16 mouse cellular contexts compared by ENCODE assay signal in genomic region chr15:12795909-12796470, GRCm38 (mm10). TPM values are rescaled to one million over a fixed set of nuclear protein-coding genes. Genes with fewer than 3 reads are reported as not detected.
DNase-seq lines count a peak whose midpoint lies in the region; ATAC-seq and TF ChIP-seq lines count a peak whose summit lies in the region.
"Had no signal": no experiment of that assay in that cellular context is flagged by ENCODE, and none has a peak within 500 bp of the region (broad histone marks: within the 10 kb centered on the region; RNA-seq: fewer than 3 reads in every experiment).

No protein-coding gene starts in this region.

- no peak overlapping the region for H3K9ac ChIP-seq in MEL (ENCODE audit: control insufficient read depth, low read depth, low read length, poor library complexity, severe bottlenecking)
- no peak overlapping the region for H3K9ac ChIP-seq in midbrain, embryonic 16.5 days (ENCODE audit: low read depth, low read length)
- H3K9ac ChIP-seq in kidney, embryonic 14.5 days (ENCODE audit: low read depth, low read length) = no peak overlapping the region
- H3K9ac ChIP-seq: embryonic facial prominence, embryonic 12.5 days; limb, embryonic 13.5 days; liver, embryonic 13.5 days; lung, embryonic 15.5 days had no signal

- WGBS in midbrain, embryonic 16.5 days = 22% methylated on average over 13 of the region's 13 CpGs
- 56% methylated on average over 13 of the region's 13 CpGs for WGBS in kidney, embryonic 14.5 days

- H3K79me2 ChIP-seq in MEL (ENCODE audit: control insufficient read depth, insufficient read depth, low read length, poor library complexity) = no peaks in the 10 kb centered on the region

- no peak for TF ChIP-seq CTCF in MEL (IDR thresholded peaks at IDR 0.05 in 2 of 3, conservative IDR thresholded peaks at IDR 0.05 in 1 of 3; ENCODE audit: control insufficient read depth in 1 of 3, insufficient read depth in 1 of 3, low read depth in 2 of 3, low read length in 3 of 3, poor library complexity in 1 of 3, severe bottlenecking in 1 of 3)

- no peaks in the 10 kb centered on the region for H3K27me3 ChIP-seq in MEL (ENCODE audit: control insufficient read depth in 1 of 2, insufficient read depth in 2 of 2, low read length in 2 of 2)
- no peaks in the 10 kb centered on the region for H3K27me3 ChIP-seq in midbrain, embryonic 16.5 days (ENCODE audit: control insufficient read depth, insufficient read depth, low read depth, low read length)
- no peaks in the 10 kb centered on the region for H3K27me3 ChIP-seq in kidney, embryonic 14.5 days (ENCODE audit: control insufficient read depth, insufficient read depth, low read length)
- H3K27me3 ChIP-seq: embryonic facial prominence, embryonic 12.5 days; limb, embryonic 13.5 days; liver, embryonic 13.5 days; lung, embryonic 15.5 days had no signal

- no peak overlapping the region for H3K4me2 ChIP-seq in midbrain, embryonic 16.5 days (ENCODE audit: low read length)
- no peak overlapping the region for H3K4me2 ChIP-seq in kidney, embryonic 14.5 days (replicated peaks; ENCODE audit: low read depth, low read length)
- H3K4me2 ChIP-seq: embryonic facial prominence, embryonic 12.5 days; limb, embryonic 13.5 days; liver, embryonic 13.5 days; lung, embryonic 15.5 days had no signal

- intact Hi-C loops in left cerebral cortex, postnatal 36 days (cut with DNase I) = loop anchor here (2.0 to 10.0 kb wide), 3 partner anchors 59 to 521 kb away; partner anchors contain the start of gene Pdzd2

- H3K36me3 ChIP-seq in MEL (ENCODE audit: control insufficient read depth in 1 of 2, insufficient read depth in 2 of 2, low read length in 2 of 2) = no peaks in the 10 kb centered on the region
- no peaks in the 10 kb centered on the region for H3K36me3 ChIP-seq in midbrain, embryonic 16.5 days (ENCODE audit: control insufficient read depth, insufficient read depth, low read length)
- no peaks in the 10 kb centered on the region for H3K36me3 ChIP-seq in kidney, embryonic 14.5 days (ENCODE audit: control insufficient read depth, insufficient read depth, low read length)
- H3K36me3 ChIP-seq: embryonic facial prominence, embryonic 12.5 days; hindbrain, embryonic 10.5 days; limb, embryonic 13.5 days; liver, embryonic 13.5 days; lung, embryonic 15.5 days had no signal

- TF ChIP-seq EP300 in MEL (IDR thresholded peaks at IDR 0.05; ENCODE audit: low read depth in 1 of 2, low read length in 2 of 2) = no peak

- DNase-seq in frontal cortex, postnatal 10 days (ENCODE audit: low spot score in 2 of 2) = no peak
- peak; percentile 33 to 42 for DNase-seq in left cerebral cortex, postnatal 36 days (ENCODE audit: low spot score in 2 of 2)
- no peak for DNase-seq in left cerebral cortex, adult 8-10 months (ENCODE audit: low spot score in 2 of 2)
- DNase-seq in MEL (ENCODE audit: low read depth, low spot score) = no peak
- no peak for DNase-seq in ovary, adult 18-20 months (ENCODE audit: low spot score)

- no peak overlapping the region for H3K4me3 ChIP-seq in MEL (ENCODE audit: control insufficient read depth in 1 of 2, insufficient read depth in 1 of 2, low read depth in 2 of 2, low read length in 2 of 2)
- no peak overlapping the region for H3K4me3 ChIP-seq in midbrain, embryonic 16.5 days (ENCODE audit: low read depth, low read length)
- no peak overlapping the region for H3K4me3 ChIP-seq in kidney, embryonic 14.5 days (ENCODE audit: low read length)
- H3K4me3 ChIP-seq: embryonic facial prominence, embryonic 12.5 days; hindbrain, embryonic 10.5 days; limb, embryonic 13.5 days; liver, embryonic 13.5 days; lung, embryonic 15.5 days had no signal

- H3K4me1 ChIP-seq in MEL (ENCODE audit: control insufficient read depth in 1 of 2, insufficient read depth in 2 of 2, low read length in 2 of 2) = no peaks in the 10 kb centered on the region; a peak in 1 of 4 replicates
- no peaks in the 10 kb centered on the region; the same call in 1 of the 2 replicates for H3K4me1 ChIP-seq in midbrain, embryonic 16.5 days (ENCODE audit: control insufficient read depth, insufficient read depth, low read length)
- H3K4me1 ChIP-seq in kidney, embryonic 14.5 days (ENCODE audit: control insufficient read depth, insufficient read depth, low read length) = no peaks in the 10 kb centered on the region
- H3K4me1 ChIP-seq: embryonic facial prominence, embryonic 12.5 days; hindbrain, embryonic 10.5 days; limb, embryonic 13.5 days; liver, embryonic 13.5 days; lung, embryonic 15.5 days had no signal

- no peak for TF ChIP-seq POLR2A in MEL (IDR thresholded peaks at IDR 0.05; ENCODE audit: control insufficient read depth in 1 of 2, insufficient read depth in 1 of 2, low read depth in 1 of 2, low read length in 2 of 2, poor library complexity in 1 of 2)

- peak; percentile 82 for ATAC-seq in frontal cortex, adult (ENCODE audit: low TSS enrichment)
- ATAC-seq in midbrain, embryonic 16.5 days = peak; percentile 52
- no peak for ATAC-seq in kidney, embryonic 14.5 days (ENCODE audit: low FRiP score, low TSS enrichment)
- ATAC-seq: intestine, postnatal 0 days had no signal

- H3K27ac ChIP-seq in MEL (ENCODE audit: control insufficient read depth, low read depth, low read length) = no peak overlapping the region
- H3K27ac ChIP-seq in midbrain, embryonic 16.5 days (ENCODE audit: low read length) = 0 out of 2 replicates have a peak overlapping the region, but pooled peaks have one; percentile 20
- H3K27ac ChIP-seq in kidney, embryonic 14.5 days (ENCODE audit: low read depth, low read length) = no peak overlapping the region
- H3K27ac ChIP-seq: embryonic facial prominence, embryonic 12.5 days; hindbrain, embryonic 10.5 days; hindbrain, postnatal 0 days; kidney, postnatal 0 days; limb, embryonic 13.5 days; liver, embryonic 13.5 days; lung, embryonic 15.5 days had no signal

- no peaks in the 10 kb centered on the region for H3K9me3 ChIP-seq in MEL (replicated peaks; ENCODE audit: insufficient read depth, low read length)
- H3K9me3 ChIP-seq in midbrain, embryonic 16.5 days (replicated peaks; ENCODE audit: control insufficient read depth, low read length, poor library complexity, severe bottlenecking) = no peaks in the 10 kb centered on the region
- no peaks in the 10 kb centered on the region for H3K9me3 ChIP-seq in kidney, embryonic 14.5 days (ENCODE audit: control insufficient read depth, low read length)
- H3K9me3 ChIP-seq: embryonic facial prominence, embryonic 12.5 days; hindbrain, embryonic 10.5 days; limb, embryonic 13.5 days; liver, embryonic 13.5 days; lung, embryonic 15.5 days had no signal

- TF ChIP-seq RAD21 in MEL (IDR thresholded peaks at IDR 0.05; ENCODE audit: low read depth, low read length) = no peak

TF ChIP-seq in MEL, 35 proteins besides CTCF, POLR2A, EP300 and RAD21:
- no peak for TF ChIP-seq MAFK (IDR thresholded peaks at IDR 0.05; ENCODE audit: borderline replicate concordance, low read depth, low read length)
- TF ChIP-seq MYC (IDR thresholded peaks at IDR 0.05; ENCODE audit: low read depth, low read length) = 0 out of 2 replicates have a peak, but pooled peaks have one; percentile 2
- TF ChIP-seq POLR2AphosphoS2 (IDR thresholded peaks at IDR 0.05; ENCODE audit: low read length) = no peak

RNA-seq across cellular contexts. Expression of gene 6030458C11Rik, which starts 28.5 kb away (rescaled TPM):
- total RNA-seq in left cerebral cortex, postnatal 36 days (2021) = 10 to 100 TPM; 23.6 to 25.9 TPM
- total RNA-seq in left cerebral cortex, adult 8-10 months (2022) = 10 to 100 TPM; 24.2 to 26.9 (median 25.4) TPM
- total RNA-seq in MEL (2012; rRNA removed) = 16.7 and 21.9 TPM in 2 replicates
- polyA plus RNA-seq in MEL (2012; ENCODE audit: insufficient read depth in 1 of 2, insufficient read length in 2 of 2, low read depth in 1 of 2, low replicate concordance in 2 of 2, missing spikeins in 1 of 2) = 10 to 100 TPM in 1 of 2 experiments, not detected in 1; 25.7 TPM
- polyA plus RNA-seq in midbrain, embryonic 16.5 days (2015; fragmentation: Nextera tagmentation; extraction: Ambion mirVana) = 31.3 and 33.8 TPM in 2 replicates
- polyA plus RNA-seq in kidney, embryonic 14.5 days (2014; fragmentation: Nextera tagmentation; extraction: Ambion mirVana) = 31.0 and 43.2 TPM in 2 replicates

RNA-seq across cellular contexts. Expression of gene Drosha, which starts 28.6 kb away (rescaled TPM):
- total RNA-seq in left cerebral cortex, postnatal 36 days (2021) = 10 to 100 TPM; 84.2 to 89.7 TPM
- total RNA-seq in left cerebral cortex, adult 8-10 months (2022) = 10 to 100 TPM; 84.5 to 88.7 (median 86.3) TPM
- total RNA-seq in MEL (2012; rRNA removed) = 42.0 and 43.3 TPM in 2 replicates
- polyA plus RNA-seq in MEL (2012; ENCODE audit: insufficient read depth in 1 of 2, insufficient read length in 2 of 2, low read depth in 1 of 2, low replicate concordance in 2 of 2, missing spikeins in 1 of 2) = 100 to 1,000 TPM in 1 of 2 experiments, 10 to 100 TPM in 1; 96.9 to 482 TPM
- polyA plus RNA-seq in midbrain, embryonic 16.5 days (2015; fragmentation: Nextera tagmentation; extraction: Ambion mirVana) = 55.7 and 59.7 TPM in 2 replicates
- polyA plus RNA-seq in kidney, embryonic 14.5 days (2014; fragmentation: Nextera tagmentation; extraction: Ambion mirVana) = 30.9 and 50.1 TPM in 2 replicates

RNA-seq across cellular contexts. Expression of gene Pdzd2, which starts 56.3 kb away (rescaled TPM):
- 10 to 100 TPM; 63.7 to 94.1 TPM for total RNA-seq in left cerebral cortex, postnatal 36 days (2021)
- total RNA-seq in left cerebral cortex, adult 8-10 months (2022) = 10 to 100 TPM; 67.0 to 85.4 (median 77.8) TPM
- total RNA-seq in MEL (2012; rRNA removed) = 0.10 and 0.15 TPM in 2 replicates
- polyA plus RNA-seq in MEL (2012; ENCODE audit: insufficient read depth in 1 of 2, insufficient read length in 2 of 2, low read depth in 1 of 2, low replicate concordance in 2 of 2, missing spikeins in 1 of 2) = under 1 TPM in 1 of 2 experiments, not detected in 1; 0.33 TPM
- 14.5 and 15.0 TPM in 2 replicates for polyA plus RNA-seq in midbrain, embryonic 16.5 days (2015; fragmentation: Nextera tagmentation; extraction: Ambion mirVana)
- 36.5 and 43.7 TPM in 2 replicates for polyA plus RNA-seq in kidney, embryonic 14.5 days (2014; fragmentation: Nextera tagmentation; extraction: Ambion mirVana)

Comparison
In these comparisons a context has a peak if more than half of its experiments do, and no peak if none do; other contexts are left out.
1. DNase-seq: peak in left cerebral cortex, postnatal 36 days (2 of 2); none in frontal cortex, postnatal 10 days (0 of 2), left cerebral cortex, adult 8-10 months (0 of 2), MEL (single experiment) and ovary, adult 18-20 months (single experiment).
2. RNA of gene Pdzd2, which starts 56.3 kb away (total RNA-seq): 63.7 to 94.1 TPM in left cerebral cortex, postnatal 36 days and 67.0 to 85.4 TPM in left cerebral cortex, adult 8-10 months; 0.10 to 0.15 TPM in MEL; every median in the first group is over 10 times any median in the second.